Mouse (Mus musculus): ENCODE data around the gene Arsg. TPM values are rescaled to one million over a fixed set of nuclear protein-coding genes. Genes with fewer than 3 reads are reported as not detected.
"Not testable (repeated sequence)": the region's sequence is repeated elsewhere in the genome, so short reads cannot be mapped to it uniquely, and the experiment has no call there.

Arsg gene
- polyA plus RNA-seq, 1 experiment from 2014 or later = 9.9 TPM

- no peak for DNase-seq (ENCODE audit: low spot score)
- 65% methylated on average over 10 of the region's 10 CpGs for WGBS
- no peak for TF ChIP-seq CTCF (IDR thresholded peaks at IDR 0.05; ENCODE audit: low read depth)
Measured at GRCm38 (mm10) chr11:109487991-109488684, 15.0 kb downstream of the Arsg start.

GRCm38 (mm10) chr11:109489763-109490162, 16.6 kb downstream of the Arsg start:
- Histone ChIP-seq H3K27ac (no peak overlapping the region), H3K36me3 (ENCODE audit: insufficient read depth, low read length) (no peaks in the 10 kb centered on the region), H3K4me3 (replicated peaks; ENCODE audit: low read depth, low read length) (no peak overlapping the region), H3K4me1 (replicated peaks; ENCODE audit: insufficient read depth, low read length) (peaks cover 2% of the 10 kb centered on the region; the same call in 1 of the 2 replicates), H3K9me3 (replicated peaks; ENCODE audit: low read length) (no peaks in the 10 kb centered on the region), H3K9ac (ENCODE audit: low read depth, low read length) (no peak overlapping the region), H3K27me3 (ENCODE audit: insufficient read depth, low read length) (no peaks in the 10 kb centered on the region), H3K4me2 (ENCODE audit: low read length) (no peak overlapping the region)
- no peak for TF ChIP-seq CTCF (IDR thresholded peaks at IDR 0.05; ENCODE audit: low read depth)
- DNase-seq (ENCODE audit: low spot score) (no peak), ATAC-seq (replicated peaks; ENCODE audit: low FRiP score, low read depth) (no peak)
- WGBS = 56% methylated on average over 2 of the region's 2 CpGs

More at GRCm38 (mm10) chr11:109487991-109488684, 15.0 kb downstream of the Arsg start:
- ATAC-seq (replicated peaks; ENCODE audit: low FRiP score, low read depth) = no peak
- Histone ChIP-seq H3K36me3 (ENCODE audit: insufficient read depth, low read length) (no peaks in the 10 kb centered on the region), H3K4me2 (ENCODE audit: low read length) (no peak overlapping the region), H3K4me3 (replicated peaks; ENCODE audit: low read depth, low read length) (no peak overlapping the region), H3K27ac (no peak overlapping the region), H3K4me1 (replicated peaks; ENCODE audit: insufficient read depth, low read length) (no peaks in the 10 kb centered on the region), H3K9ac (ENCODE audit: low read depth, low read length) (no peak overlapping the region), H3K27me3 (ENCODE audit: insufficient read depth, low read length) (no peaks in the 10 kb centered on the region), H3K9me3 (replicated peaks; ENCODE audit: low read length) (no peaks in the 10 kb centered on the region)

DNA sequence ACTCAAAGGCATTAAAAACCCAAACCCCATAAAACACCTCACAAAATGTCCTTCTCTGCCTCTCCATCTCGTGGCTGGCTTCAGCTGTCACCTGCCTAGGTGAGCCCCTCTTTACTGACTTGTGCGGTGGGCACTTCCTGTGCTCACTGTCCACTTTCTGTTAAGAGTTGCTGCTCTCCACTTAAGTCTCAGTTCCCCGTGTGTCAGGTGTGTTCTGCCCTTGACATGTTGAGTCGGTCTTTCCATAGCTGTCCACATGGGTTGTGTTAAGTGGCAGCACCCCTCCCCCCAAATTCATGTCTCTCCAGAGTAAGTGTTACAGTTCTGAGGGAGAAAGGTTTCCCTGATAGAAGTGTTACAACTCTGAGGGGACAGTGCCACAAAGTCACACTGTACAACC, 18.7 kb downstream of the Arsg start:
- DNase-seq (ENCODE audit: low spot score) (no peak), ATAC-seq (replicated peaks; ENCODE audit: low FRiP score, low read depth) (no peak)
- no peaks in the 10 kb centered on the region for H3K27me3 ChIP-seq (ENCODE audit: insufficient read depth, low read length)
- H3K9ac ChIP-seq (ENCODE audit: low read depth, low read length) = no peak overlapping the region
- H3K9me3 ChIP-seq (replicated peaks; ENCODE audit: low read length) = no peaks in the 10 kb centered on the region
- H3K27ac ChIP-seq = no peak overlapping the region
- no peak for TF ChIP-seq CTCF (IDR thresholded peaks at IDR 0.05; ENCODE audit: low read depth)
- H3K36me3 ChIP-seq (ENCODE audit: insufficient read depth, low read length) = no peaks in the 10 kb centered on the region
- H3K4me2 ChIP-seq (ENCODE audit: low read length) = no peak overlapping the region
- WGBS = 77% methylated on average over 4 of the region's 4 CpGs
- H3K4me1 ChIP-seq (replicated peaks; ENCODE audit: insufficient read depth, low read length) = peaks cover 19% of the 10 kb centered on the region
- no peak overlapping the region for H3K4me3 ChIP-seq (replicated peaks; ENCODE audit: low read depth, low read length)

DNA sequence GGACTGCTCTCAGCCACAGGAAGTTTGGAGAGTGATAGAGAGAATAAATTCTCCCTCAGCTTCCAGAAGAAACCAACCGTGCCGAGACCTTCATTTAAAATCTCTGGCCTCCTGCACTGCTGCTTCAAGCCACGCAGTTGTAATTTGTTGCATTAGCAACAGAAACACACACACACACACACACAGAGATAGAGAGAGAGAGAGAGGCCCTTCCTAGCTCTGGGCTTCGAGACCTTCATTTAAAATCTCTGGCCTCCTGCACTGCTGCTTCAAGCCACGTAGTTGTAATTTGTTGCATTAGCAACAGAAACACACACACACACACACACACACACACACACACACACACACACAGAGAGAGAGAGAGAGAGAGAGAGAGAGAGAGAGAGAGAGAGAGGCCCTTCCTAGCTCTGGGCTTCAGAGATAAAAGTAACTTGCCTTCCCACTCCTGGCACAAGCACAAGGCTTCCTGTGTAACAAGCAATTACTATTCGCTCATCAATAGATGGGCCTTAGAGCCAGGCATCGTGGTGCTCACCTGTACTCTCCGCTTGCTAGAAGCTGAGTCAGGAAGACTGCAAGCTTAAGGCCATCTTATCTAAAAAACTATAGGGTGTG, 19.8 kb downstream of the Arsg start:
- not testable (repeated sequence) for H3K4me3 ChIP-seq (replicated peaks; ENCODE audit: low read depth, low read length); H3K9me3 ChIP-seq (replicated peaks; ENCODE audit: low read length); ATAC-seq (replicated peaks; ENCODE audit: low FRiP score, low read depth); H3K27ac ChIP-seq; H3K36me3 ChIP-seq (ENCODE audit: insufficient read depth, low read length); H3K27me3 ChIP-seq (ENCODE audit: insufficient read depth, low read length); H3K9ac ChIP-seq (ENCODE audit: low read depth, low read length); H3K4me2 ChIP-seq (ENCODE audit: low read length); DNase-seq (ENCODE audit: low spot score)
- WGBS = 53% methylated on average over 8 of the region's 8 CpGs
- H3K4me1 ChIP-seq (replicated peaks; ENCODE audit: insufficient read depth, low read length) = peaks cover 24% of the 10 kb centered on the region

DNA sequence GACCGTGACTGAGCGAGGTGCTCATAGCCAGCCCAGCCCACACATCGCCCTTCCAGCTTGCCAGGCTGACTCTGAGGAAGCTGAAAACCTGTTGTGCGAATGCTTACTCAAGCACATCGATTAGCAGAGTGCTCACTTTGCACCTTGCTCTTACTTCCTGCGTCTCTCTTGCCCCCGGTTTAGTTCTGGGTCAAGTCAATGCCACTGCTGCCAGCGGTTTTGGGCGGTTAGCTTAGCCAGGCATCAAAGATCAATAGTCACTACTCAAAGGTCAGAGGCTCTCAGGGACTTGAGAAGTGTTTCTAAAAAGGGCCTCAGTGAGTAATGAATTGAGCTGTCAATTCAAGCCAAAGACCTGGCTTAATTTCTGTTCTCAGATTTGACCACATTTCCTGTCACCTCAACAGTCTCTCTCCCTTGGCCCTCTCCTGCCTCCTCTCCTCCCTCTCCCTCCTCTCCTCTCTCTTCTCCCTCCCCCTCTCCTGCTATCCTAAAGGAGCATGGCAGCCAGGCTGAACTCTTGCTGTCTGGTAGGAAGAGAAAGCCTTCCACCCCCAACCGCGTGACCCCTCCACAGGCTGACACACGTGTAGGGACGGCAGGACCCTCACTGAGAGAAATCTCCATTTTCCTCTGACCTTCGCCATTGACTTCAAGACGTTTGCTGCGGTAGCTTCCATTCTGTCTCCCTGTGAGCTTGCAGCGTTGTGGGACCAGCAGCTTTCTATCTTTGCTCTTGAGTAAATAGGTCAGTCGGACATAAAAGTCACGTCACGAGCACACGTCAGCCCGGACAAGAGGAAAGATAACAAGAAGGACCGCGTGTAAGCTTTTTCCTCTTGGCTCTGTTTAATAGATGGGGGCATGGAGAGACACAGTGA, 22.0 kb downstream of the Arsg start:
- WGBS = 14% methylated on average over 24 of the region's 24 CpGs
- H3K4me1 ChIP-seq (replicated peaks; ENCODE audit: insufficient read depth, low read length) = peaks cover 27% of the 10 kb centered on the region
- H3K4me2 ChIP-seq (ENCODE audit: low read length) = peak overlapping the region; percentile 31
- H3K9me3 ChIP-seq (replicated peaks; ENCODE audit: low read length) = no peaks in the 10 kb centered on the region
- H3K27me3 ChIP-seq (ENCODE audit: insufficient read depth, low read length) = no peaks in the 10 kb centered on the region
- DNase-seq (ENCODE audit: low spot score) (peak; percentile 40), ATAC-seq (replicated peaks; ENCODE audit: low FRiP score, low read depth) (peak; percentile 72)
- H3K4me3 ChIP-seq (replicated peaks; ENCODE audit: low read depth, low read length) = no peak overlapping the region
- H3K36me3 ChIP-seq (ENCODE audit: insufficient read depth, low read length) = no peaks in the 10 kb centered on the region
- H3K27ac ChIP-seq = peak overlapping the region; percentile 62; the same call in 1 of the 2 replicates
- TF ChIP-seq CTCF (IDR thresholded peaks at IDR 0.05; ENCODE audit: low read depth) = no peak
- H3K9ac ChIP-seq (ENCODE audit: low read depth, low read length) = no peak overlapping the region

DNA sequence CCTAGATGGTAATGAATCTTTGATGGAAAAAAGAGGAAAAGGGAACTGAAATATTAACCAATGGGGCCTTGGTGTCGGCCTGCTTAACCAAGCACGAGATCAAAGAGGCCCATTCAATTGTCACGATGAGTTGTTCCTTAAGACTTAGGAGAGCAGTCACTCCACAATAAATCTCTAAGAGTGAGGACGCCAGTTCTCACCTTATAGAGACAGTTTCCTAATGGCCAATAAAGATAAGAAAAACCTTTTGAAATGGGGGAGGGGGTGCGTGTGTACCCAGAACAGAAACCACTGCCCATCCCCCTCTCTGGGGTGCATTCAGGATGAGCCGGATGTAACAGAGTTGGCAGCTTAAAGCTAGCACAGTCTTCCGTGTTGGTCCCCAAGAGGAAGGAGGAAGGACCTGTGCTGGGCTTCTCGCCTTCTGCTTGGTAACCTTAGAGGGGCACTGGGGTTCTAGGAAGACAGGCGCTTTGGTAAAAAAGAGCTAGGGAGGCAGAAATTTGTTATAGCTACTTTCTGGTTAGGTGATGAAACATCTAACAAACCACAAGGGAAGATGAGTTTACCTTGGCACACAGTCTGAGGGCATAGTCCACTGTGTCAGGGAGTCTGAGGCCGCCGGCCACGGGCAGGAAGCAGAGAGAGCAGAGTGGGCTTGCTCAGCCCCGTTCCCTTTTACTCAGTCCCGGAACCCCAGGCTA, 22.7 kb downstream of the Arsg start:
- Histone ChIP-seq H3K27ac (no peak overlapping the region), H3K9ac (ENCODE audit: low read depth, low read length) (no peak overlapping the region), H3K36me3 (ENCODE audit: insufficient read depth, low read length) (no peaks in the 10 kb centered on the region), H3K27me3 (ENCODE audit: insufficient read depth, low read length) (no peaks in the 10 kb centered on the region), H3K4me1 (replicated peaks; ENCODE audit: insufficient read depth, low read length) (peaks cover 27% of the 10 kb centered on the region), H3K4me3 (replicated peaks; ENCODE audit: low read depth, low read length) (no peak overlapping the region), H3K4me2 (ENCODE audit: low read length) (peak overlapping the region; percentile 31), H3K9me3 (replicated peaks; ENCODE audit: low read length) (no peaks in the 10 kb centered on the region)
- DNase-seq (ENCODE audit: low spot score) (peak; percentile 82), ATAC-seq (replicated peaks; ENCODE audit: low FRiP score, low read depth) (peak; percentile 17; the same call in 1 of the 2 replicates)
- TF ChIP-seq CTCF (IDR thresholded peaks at IDR 0.05; ENCODE audit: low read depth) = no peak
- WGBS = 16% methylated on average over 14 of the region's 14 CpGs
